Mouse (Mus musculus) heart, postnatal 0 days (tissue): Measurements from ENCODE around the gene Txn2.

Experiments
- CTCF ChIP-seq: IDR thresholded peaks from 2 replicates; pipeline ENCODE4 v1.5.1; 2016; ENCODE audit warnings: antibody characterized with exemption, control low read depth, low read depth
- EP300 ChIP-seq: IDR thresholded peaks from 2 replicates; pipeline ENCODE4 v1.6.1; 2016; ENCODE audit warnings: antibody characterized with exemption, low read depth

DNA sequence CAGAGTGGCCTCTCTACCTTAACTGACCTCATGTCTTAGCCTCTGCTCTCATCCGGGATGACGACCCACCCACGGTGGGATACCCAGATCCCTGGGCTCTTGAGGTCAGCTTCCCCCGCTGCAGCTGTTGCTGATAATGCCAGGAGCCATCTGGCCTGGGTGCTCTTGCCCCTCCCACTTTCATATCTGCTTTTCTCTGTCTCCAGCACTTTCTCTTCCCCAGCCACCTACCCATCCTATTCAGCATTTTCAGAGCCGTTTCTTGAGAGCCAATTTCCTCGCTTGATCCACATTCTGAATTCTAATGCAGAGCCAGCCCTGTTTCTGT is 2.8 kb upstream of the Txn2 start:
- TF ChIP-seq CTCF (no peak), EP300 (no peak)
